Mouse (Mus musculus): ENCODE results near the gene Hbb-bh1.
"Not testable (repeated sequence)": the region's sequence is repeated elsewhere in the genome, so short reads cannot be mapped to it uniquely, and the experiment has no call there.

Hbb-bh1 gene

DNA sequence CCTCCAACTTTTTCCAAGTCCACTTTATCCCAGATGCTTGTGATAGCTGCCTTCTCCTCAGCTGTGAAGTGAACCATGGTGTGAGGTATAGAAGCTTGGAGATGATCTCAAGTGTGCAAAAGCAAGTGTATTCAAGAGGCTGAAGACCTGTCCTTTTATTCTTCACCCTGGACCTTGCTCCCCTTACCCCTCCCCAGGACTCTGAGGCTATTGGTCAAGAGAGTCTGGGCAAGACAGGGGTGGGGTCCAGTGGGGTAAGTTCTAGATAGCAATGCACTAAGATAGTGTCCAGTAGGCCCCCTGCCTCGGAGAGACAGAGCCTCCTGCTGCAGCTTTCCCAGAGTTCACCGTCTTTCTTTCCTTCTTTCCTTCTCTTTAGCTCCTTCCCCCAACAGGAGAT lies at the start of gene Hbb-bh1:
Gene Hbb-bh1, minus strand, starts transcription at position 131 of the 400 bp plus-strand sequence.
- no peak for DNase-seq

DNA sequence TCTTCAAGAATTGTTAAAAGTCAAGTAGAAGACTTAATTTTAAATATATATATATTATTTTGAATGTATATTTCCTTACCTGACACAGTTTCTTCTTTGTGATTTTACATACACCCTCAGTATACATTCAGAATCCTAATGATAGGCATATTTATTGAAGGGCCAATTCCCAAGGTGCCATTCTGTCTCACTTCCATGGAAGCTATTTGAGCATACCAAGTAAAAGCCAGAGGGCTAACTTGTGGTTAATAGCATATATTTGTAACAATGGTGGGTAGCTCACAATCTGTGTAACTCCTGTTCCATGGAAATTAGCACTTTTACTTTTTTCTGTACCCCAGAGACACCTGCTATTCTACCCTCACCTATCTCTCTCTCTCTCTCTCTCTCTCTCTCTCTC lies 43.2 kb upstream of the Hbb-bh1 start, which contains the start of gene Olfr66:
Gene Olfr66, minus strand, starts transcription at position 101 of the 400 bp plus-strand sequence.
- DNase-seq: no peak

DNA sequence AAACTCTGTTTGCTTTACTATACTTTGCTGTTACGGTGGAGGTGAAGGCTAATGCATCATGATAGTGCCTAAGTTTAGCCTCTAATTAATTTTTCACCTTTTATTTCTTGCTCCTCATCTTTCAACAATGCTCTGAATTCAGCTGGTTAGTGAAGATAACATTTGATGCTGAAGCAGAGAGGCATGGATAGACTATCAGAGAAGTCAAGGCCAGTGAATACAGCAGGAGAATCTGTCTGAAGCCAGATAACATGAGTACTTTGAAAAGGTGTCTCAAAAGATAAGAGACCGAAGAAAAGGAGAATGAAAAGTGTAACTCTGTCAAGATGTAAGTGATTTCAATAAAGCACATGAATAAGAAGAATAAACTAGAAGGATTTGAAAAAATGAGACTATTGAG lies 34.1 kb upstream of the Hbb-bh1 start:
- DNase-seq: no peak

DNA sequence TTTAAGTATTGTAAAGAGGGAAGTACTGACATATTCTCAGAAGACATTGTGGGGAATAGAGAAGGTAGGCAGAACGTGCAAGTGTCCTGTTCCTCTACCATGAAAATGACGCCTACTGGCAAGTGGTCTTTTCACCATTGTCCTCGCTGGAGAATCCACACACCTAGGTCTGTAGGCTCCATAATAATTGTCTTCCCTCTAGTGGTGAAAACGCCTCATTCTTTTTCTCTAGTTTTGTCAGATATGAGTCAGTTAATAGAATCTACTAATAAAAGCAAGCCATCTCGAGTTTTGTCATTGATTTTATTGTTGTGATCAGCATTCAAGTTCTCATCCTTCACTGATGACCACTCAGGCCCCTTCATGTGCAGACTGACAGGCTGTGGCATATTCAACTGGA lies 31.5 kb upstream of the Hbb-bh1 start:
- DNase-seq: no peak

DNA sequence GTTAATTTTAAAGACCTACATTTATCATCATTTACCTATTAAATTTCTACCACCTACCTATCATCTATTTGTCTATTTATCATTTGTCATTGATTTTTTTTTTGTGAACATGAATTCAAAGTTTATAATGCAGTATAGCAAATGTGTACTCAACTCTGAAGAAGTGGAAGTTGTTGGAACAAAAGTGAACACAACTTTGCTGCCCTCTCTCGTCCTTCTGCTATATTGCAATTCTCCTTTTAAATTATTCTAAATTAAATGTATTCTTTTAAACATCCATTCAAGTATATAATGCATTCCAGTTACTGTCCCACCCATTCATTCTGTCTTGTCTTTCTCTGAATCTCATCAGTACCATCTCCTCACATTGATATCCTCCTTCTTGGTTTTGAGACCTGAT lies 30.1 kb upstream of the Hbb-bh1 start:
- peak; percentile 17 for DNase-seq

DNA sequence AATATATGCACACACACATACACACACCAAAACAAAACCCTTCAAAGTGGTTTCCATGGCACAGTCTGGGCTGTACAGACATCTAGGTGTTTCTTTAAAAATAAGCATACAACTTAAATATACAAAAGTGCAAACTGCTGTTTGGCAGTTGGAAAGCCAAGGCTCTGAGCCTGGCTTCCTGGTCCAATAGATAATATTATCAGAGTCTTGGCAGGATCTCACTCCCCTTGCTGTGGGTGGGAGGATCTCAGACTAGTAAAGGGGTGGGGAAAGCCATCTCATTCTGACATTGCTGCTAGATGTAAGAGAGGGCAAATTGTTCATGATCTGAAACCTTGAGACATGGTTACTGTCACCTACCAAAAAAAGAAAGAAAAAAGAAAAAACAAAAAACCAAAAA lies 27.7 kb upstream of the Hbb-bh1 start:
- DNase-seq: no peak

DNA sequence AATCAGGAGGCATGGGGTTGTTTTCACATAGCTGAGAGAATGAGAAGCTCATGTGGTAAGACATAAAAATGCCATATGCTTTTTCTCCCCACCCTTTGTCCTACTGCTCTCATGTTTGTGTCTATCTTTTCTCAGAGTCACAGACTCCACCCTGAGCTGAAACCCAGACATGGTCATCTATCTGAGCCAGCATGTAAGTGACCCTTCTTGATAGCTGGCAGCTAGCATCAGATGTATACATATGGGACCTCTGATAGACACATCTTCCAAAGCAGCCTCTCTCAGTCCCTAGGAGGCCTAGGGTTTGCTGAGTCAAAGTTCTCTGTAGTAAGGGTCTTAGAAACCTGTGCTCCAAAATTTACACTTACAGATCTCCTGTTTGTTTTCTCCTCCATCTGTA lies 22.8 kb upstream of the Hbb-bh1 start:
- no peak for DNase-seq

DNA sequence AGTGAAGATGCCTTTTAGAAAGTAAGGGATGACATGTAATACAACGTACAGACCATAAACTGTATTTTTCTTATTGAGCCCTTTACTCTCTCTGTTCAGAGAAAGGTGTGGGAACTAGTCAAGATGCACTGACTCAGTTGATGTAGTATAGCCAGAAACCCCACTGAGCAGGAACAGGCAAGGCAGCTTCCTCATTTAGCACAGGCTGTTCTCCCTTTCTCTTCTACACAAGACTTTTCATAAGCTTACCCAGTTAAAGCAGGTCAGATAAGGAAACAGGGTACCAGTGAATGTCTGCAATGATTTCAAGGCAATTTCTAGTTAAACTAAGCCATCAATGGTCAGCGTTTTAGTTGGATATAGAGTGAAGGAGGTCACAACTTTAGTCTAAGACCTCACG lies 18.6 kb upstream of the Hbb-bh1 start:
- DNase-seq: no peak

DNA sequence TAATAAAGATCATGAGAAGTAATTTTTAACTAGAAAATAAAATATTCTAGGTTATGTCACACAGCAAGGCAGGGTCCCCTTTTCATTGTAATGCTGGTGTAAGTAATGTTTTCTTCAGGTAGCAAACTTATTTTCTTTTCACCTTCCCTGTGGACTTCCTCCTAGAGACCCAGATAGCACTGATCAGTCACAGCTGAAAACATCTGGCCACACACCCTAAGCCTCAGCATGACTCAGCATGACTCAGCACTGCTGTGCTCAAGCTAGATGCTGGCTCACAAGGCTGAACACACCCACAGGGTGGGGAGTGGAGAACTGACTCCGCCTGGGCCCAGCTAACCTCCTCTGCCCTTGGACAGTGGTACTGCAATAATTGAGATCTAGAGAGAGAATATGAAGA lies 17.9 kb upstream of the Hbb-bh1 start:
- peak; percentile 58 for DNase-seq

DNA sequence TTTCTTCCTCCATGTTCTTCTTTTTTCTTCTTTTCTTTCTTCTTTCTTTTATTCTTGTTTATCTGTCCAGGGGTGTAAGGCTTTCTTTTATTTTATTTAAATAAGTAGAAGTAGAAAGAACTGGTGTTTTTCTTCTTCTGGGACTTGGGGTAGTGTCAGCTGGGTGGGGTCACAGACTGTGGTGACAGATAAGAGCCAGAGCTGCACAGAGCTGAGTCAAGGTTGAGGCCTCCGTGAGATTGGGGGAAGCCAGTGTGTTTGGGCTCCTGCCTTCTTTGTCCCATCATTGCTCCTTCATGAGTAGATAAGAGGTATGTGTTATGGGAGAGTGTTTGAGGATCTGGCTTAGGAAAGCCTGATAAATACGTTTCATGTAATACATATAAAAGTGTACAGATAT lies 16.1 kb upstream of the Hbb-bh1 start:
- no peak for DNase-seq

DNA sequence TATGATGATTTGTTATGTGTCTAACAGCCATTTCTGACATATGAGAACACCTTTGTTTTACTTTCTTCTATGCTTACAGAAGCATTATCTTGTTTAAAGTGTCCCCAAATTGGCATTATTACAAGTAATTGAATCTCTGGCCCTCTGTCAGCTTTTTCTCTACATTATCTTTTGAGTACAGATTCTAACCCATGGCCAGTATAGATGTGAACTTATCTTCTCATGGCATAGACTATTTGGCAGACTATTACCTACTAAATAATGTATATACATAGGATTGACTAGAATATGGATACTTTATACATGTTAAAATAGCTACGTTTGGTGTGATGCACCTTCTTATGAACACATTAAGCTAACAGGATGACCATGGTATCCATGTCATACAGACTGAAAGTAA lies 11.7 kb upstream of the Hbb-bh1 start:
- DNase-seq: no peak

DNA sequence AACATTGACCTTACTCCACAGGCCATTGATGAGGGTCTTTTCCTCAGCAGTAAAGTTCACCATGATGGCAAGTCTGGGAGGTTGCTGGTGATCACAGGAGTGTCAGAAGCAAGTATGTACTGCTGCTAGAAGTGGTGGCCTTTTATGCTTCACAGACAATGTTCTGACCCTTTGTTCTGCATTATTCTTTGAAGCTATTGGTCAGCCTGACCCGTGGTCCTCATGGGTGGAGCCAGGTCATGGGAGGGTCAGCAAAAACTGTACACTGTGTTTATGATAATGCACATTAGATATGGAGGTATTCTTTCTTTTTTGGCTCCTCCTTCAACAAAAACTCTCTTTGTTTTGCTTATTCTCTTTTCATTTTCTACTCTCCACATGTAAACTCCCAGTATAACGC lies 10.1 kb upstream of the Hbb-bh1 start, which contains the start of gene Hbb-y:
Gene Hbb-y, minus strand, starts transcription at position 127 of the 400 bp plus-strand sequence.
- no peak for DNase-seq

DNA sequence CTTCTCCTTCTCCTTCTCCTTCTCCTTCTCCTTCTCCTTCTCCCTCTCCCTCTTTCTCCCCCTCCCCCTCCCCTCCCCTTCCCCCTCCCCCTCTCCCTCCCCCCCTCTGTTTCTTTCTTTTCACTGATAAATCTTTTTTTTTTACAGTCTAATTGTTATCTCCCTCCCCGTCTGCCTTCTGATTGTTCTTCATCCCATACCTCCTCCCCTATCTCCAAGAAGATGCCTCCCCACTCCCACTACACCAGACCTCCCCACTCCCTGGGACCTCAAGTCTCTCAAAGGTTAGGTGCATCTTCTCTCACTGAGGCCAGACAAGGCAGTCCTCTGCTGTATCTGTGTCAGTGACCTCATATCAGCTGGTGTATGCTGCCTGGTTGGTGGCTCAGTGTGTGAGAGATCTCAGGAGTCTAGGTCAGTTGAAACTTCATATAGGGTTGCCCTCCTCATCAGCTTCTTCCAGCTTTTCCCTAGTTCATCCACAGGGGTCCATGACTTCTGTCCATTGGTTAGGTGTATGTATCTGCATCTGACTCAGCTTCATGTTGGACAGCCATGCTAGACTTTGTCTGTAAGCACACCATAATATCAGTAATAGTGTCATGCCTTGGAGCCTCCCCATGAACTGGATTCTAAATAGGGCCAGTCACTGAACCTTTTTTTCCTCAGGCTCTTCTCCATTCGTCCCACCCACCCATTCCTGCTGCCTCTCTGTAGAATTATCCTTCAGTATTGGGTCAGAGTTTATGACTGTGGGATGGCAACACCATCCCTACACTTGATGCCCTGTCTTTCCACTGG lies 1.8 kb upstream of the Hbb-bh1 start:
- no peak for DNase-seq

DNA sequence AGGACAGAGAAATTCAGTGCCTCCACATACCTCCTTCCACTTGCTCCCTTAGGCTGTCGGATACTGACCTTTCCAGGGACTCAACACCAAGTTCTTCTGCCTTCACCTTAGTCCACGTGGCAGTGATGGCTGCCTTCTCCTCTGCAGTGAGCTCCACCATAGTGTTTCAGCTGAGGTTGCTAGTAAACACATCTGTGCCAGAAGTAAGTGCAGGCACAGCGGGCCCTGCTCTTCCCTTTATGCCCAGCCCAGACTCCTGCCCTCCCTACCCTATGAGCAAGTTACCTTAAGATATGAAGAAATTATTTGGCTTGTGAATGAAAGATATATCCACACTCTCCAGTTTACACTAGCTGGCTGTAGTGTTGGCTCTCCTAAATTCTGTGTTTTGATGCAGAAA lies 2.7 kb downstream of the Hbb-bh1 start, which contains the start of gene Hbb-bh2:
Gene Hbb-bh2, minus strand, starts transcription at position 253 of the 400 bp plus-strand sequence.
- DNase-seq: no peak

DNA sequence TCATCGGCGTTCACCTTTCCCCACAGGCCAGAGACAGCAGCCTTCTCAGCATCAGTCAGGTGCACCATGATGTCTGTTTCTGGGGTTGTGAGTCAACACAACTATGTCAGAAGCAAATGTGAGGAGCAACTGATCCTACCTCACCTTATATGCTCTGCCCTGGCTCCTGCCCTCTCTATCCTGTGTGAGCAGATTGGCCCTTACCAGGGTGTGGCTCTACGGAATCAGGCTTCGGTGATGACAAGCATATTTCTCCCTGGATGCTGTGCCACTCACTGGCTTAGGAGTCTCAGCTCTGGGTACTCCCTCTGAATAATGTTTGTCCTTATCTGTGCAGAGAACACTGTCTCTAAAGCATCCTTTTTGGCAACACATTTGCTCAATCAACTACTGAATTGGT lies 15.2 kb downstream of the Hbb-bh1 start, which contains the start of gene Hbb-bs:
Gene Hbb-bs, minus strand, starts transcription at position 289 of the 400 bp plus-strand sequence.
- no peak for DNase-seq

DNA sequence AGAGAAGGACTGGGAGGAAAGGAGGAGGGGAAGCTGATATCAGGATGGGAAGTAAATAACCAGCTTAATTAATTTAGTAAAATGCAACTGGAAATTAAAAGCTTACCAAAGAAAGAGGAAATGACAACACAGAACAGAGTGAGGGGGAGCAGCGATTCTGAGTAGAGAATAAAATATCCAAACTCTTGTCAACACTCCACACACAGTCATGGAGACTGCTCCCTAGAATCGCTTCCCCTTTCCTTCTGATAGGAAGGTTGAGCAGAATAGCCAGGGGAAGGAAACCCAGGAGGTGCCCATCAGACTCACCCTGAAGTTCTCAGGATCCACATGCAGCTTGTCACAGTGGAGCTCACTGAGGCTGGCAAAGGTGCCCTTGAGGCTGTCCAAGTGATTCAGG lies 15.8 kb downstream of the Hbb-bh1 start:
- not testable (repeated sequence) for DNase-seq

DNA sequence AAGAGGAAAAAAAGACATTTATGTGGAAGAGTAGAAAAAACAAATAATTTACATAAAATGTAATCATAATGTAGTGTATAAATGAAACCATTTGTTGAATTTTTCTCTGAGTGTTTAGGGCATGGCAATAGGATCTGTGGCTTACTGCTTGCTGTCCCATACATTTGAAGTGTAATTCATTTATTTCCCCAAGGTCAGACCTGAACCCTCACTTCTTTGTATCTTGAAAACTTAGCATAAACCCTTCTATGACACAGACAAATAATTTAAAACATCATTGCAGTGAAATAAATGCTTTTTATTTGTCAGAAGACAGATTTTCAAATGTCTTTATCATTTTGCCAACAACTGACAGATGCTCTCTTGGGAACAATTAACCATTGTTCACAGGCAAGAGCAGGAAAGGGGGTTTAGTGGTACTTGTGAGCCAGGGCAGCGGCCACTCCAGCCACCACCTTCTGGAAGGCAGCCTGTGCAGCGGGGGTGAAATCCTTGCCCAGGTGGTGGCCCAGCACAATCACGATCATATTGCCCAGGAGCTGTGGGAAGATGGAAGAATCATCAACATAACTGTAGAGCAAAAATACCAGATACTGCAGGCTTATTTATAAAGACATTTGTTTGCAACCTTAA lies 16.6 kb downstream of the Hbb-bh1 start:
- DNase-seq: no peak

DNA sequence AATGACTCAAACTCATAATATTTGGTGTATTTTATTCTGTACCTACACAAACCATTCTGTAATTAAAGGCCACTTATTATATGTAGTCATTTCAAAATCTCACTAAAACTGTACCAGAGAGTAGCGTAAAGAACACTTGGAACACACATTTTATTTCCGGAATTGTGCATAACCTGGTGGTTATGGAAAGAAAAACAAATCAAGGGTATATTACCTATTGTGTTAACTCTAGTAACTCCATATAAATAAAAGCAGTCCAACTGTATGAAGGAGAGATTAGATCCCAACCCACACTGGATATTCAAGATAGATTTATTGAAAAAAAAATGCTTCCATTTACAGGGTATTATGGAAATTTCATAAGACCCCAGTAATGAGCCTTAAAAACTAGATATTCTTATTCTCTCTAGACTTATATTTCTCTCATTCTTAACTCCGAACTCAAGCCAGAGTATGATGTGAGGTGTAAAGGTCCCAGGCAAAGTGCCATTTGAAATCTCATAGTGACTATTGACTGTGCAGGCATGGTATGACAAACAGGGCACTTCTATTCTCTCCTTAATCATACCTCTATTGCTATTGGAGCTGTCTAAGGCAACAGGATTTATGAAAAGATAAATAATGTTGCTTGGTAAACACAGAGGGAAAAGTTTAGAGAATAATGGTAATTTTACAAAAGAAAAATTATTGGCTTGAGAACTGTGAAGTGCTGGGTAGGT lies 17.3 kb downstream of the Hbb-bh1 start:
- no peak for DNase-seq

DNA sequence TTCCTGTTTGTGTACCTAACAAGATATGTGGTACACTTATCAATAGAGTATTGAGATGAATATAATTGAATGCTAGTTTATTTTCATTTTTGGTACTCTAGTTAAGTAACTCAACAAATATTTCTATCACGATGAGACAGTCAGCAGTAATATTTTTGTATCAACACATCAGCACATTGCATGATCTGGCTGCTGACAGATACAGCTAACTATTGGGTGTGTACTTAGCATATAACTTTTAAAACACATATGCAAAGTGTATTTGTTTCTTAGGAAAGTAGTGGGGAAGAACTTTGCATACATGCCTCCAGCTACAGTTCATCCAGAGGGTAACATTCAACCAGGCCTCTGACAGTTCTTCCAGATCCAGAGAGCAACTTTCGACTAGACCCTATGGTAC lies 18.4 kb downstream of the Hbb-bh1 start:
- DNase-seq: no peak

DNA sequence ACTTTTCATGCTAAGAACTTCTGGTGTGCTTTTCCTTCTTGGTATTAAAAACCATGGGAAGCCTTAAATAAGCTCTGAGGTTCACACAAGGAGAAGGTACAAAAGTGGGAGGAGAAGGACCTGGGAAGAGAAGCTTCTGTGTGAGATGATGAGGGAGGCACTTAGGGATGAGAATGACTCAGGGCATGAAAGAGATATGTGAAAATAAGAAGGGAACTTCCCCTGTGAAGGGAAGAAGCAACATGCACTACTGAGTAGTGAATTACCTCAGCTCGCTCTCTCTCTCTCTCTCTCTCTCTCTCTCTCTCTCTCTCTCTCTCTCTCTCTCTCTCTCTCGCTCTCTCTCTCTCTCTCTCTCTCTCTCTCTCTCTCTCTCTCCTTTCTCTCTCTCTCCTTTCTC lies 27.9 kb downstream of the Hbb-bh1 start:
- not testable (repeated sequence) for DNase-seq

DNA sequence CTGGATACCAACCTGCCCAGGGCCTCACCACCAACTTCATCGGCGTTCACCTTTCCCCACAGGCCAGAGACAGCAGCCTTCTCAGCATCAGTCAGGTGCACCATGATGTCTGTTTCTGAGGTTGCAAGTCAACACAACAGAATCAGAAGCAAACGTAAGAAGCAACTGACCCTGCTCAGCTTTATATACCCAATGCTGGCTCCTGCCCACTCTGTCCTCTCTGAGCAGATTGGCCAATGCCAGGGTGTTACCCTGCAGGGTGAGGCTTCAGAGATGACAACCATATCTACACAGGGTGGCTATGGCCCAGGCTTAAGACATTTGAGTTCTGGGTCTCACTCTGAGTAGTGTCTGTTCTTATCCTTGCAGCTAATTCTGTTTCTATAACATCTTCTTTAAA lies 29.2 kb downstream of the Hbb-bh1 start, which contains the start of gene Hbb-bt:
Gene Hbb-bt, minus strand, starts transcription at position 231 of the 400 bp plus-strand sequence.
- no peak for DNase-seq

DNA sequence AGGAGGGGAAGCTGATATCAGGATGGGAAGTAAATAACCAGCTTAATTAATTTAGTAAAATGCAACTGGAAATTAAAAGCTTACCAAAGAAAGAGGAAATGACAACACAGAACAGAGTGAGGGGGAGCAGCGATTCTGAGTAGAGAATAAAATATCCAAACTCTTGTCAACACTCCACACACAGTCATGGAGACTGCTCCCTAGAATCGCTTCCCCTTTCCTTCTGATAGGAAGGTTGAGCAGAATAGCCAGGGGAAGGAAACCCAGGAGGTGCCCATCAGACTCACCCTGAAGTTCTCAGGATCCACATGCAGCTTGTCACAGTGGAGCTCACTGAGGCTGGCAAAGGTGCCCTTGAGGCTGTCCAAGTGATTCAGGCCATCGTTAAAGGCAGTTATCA lies 29.8 kb downstream of the Hbb-bh1 start:
- DNase-seq: not testable (repeated sequence)

DNA sequence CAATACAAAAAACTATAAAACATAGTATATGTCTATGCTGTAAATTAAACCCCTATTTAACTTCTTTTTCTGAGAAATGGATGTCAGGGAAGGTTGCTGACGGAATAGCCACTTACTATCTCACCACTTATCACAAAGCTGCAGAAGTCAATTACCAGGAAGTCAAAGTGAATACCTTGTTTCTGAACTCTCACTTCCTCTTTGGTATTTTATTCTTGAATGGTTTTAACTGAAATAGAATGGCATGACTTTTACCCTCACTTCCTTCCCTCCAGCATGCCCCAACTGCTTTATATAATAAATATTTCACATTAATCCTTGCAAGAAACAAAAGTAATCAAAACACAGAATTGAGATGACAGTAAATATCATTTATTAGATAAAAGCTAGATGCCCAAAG lies 30.8 kb downstream of the Hbb-bh1 start:
- no peak for DNase-seq
